ENCODE assay signal across 25 mouse cellular contexts in genomic region chr13:95202151-95202758, GRCm38 (mm10). TPM values are rescaled to one million over a fixed set of nuclear protein-coding genes. Genes with fewer than 3 reads are reported as not detected.
DNase-seq lines count a peak whose midpoint lies in the region; ATAC-seq and TF ChIP-seq lines count a peak whose summit lies in the region.
"Had no signal": no experiment of that assay in that cellular context is flagged by ENCODE, and none has a peak within 500 bp of the region (broad histone marks: within the 10 kb centered on the region; RNA-seq: fewer than 3 reads in every experiment).

No protein-coding gene starts in this region.

- TF ChIP-seq CTCF in embryonic fibroblast, embryonic 13.5 days (IDR thresholded peaks at IDR 0.05; ENCODE audit: borderline replicate concordance, insufficient read depth, low read length), result no peak

- H3K9me3 ChIP-seq in heart, embryonic 11.5 days (replicated peaks; ENCODE audit: control insufficient read depth, low read length), result no peaks in the 10 kb centered on the region
- H3K9me3 ChIP-seq in midbrain, embryonic 11.5 days (ENCODE audit: control insufficient read depth, low read length), result no peaks in the 10 kb centered on the region
- H3K9me3 ChIP-seq in midbrain, embryonic 10.5 days (replicated peaks), result no peaks in the 10 kb centered on the region
- H3K9me3 ChIP-seq: embryonic facial prominence, embryonic 12.5 days; embryonic facial prominence, embryonic 15.5 days; forebrain, embryonic 12.5 days; forebrain, embryonic 15.5 days; heart, embryonic 13.5 days; hindbrain, embryonic 15.5 days had no signal

- WGBS in heart, embryonic 11.5 days (ENCODE audit: insufficient replicate concordance), result 85% methylated on average over 3 of the region's 3 CpGs
- 81% methylated on average over 3 of the region's 3 CpGs for WGBS in midbrain, embryonic 11.5 days
- 89% methylated on average over 3 of the region's 3 CpGs for WGBS in midbrain, embryonic 10.5 days

- H3K27me3 ChIP-seq in heart, embryonic 11.5 days (ENCODE audit: control insufficient read depth, insufficient read depth, low read length), result no peaks in the 10 kb centered on the region
- no peaks in the 10 kb centered on the region for H3K27me3 ChIP-seq in midbrain, embryonic 11.5 days (ENCODE audit: control insufficient read depth, insufficient read depth, low read length)
- no peaks in the 10 kb centered on the region for H3K27me3 ChIP-seq in midbrain, embryonic 10.5 days (ENCODE audit: low read depth, poor library complexity, severe bottlenecking)
- H3K27me3 ChIP-seq: embryonic facial prominence, embryonic 12.5 days; embryonic facial prominence, embryonic 15.5 days; forebrain, embryonic 12.5 days; forebrain, embryonic 15.5 days; heart, embryonic 13.5 days; hindbrain, embryonic 15.5 days; Patski had no signal

- H3K4me3 ChIP-seq in heart, embryonic 11.5 days (ENCODE audit: low read depth, low read length), result no peak overlapping the region
- H3K4me3 ChIP-seq in midbrain, embryonic 11.5 days (ENCODE audit: low read depth, low read length), result no peak overlapping the region
- no peak overlapping the region for H3K4me3 ChIP-seq in midbrain, embryonic 10.5 days
- no peak overlapping the region for H3K4me3 ChIP-seq in embryonic fibroblast, embryonic 13.5 days (ENCODE audit: insufficient read depth, low read length)
- H3K4me3 ChIP-seq: embryonic facial prominence, embryonic 12.5 days; embryonic facial prominence, embryonic 15.5 days; erythroblast, embryonic 14.5 days; forebrain, embryonic 12.5 days; forebrain, embryonic 15.5 days; gastrocnemius, adult 2 months; heart, embryonic 13.5 days; hindbrain, embryonic 15.5 days had no signal

- H3K9ac ChIP-seq in heart, embryonic 11.5 days (ENCODE audit: low read depth, low read length), result no peak overlapping the region
- no peak overlapping the region for H3K9ac ChIP-seq in midbrain, embryonic 11.5 days (ENCODE audit: low read length)
- H3K9ac ChIP-seq: embryonic facial prominence, embryonic 12.5 days; embryonic facial prominence, embryonic 15.5 days; forebrain, embryonic 12.5 days; forebrain, embryonic 15.5 days; heart, embryonic 13.5 days; hindbrain, embryonic 15.5 days had no signal

- no peak for TF ChIP-seq POLR2A in embryonic fibroblast, embryonic 13.5 days (IDR thresholded peaks at IDR 0.05; ENCODE audit: low read depth, low read length)

- H3K4me2 ChIP-seq in heart, embryonic 11.5 days, result no peak overlapping the region
- H3K4me2 ChIP-seq in midbrain, embryonic 11.5 days, result no peak overlapping the region
- H3K4me2 ChIP-seq: embryonic facial prominence, embryonic 12.5 days; embryonic facial prominence, embryonic 15.5 days; forebrain, embryonic 12.5 days; forebrain, embryonic 15.5 days; heart, embryonic 13.5 days; hindbrain, embryonic 15.5 days had no signal

- H3K4me1 ChIP-seq in heart, embryonic 11.5 days (ENCODE audit: control insufficient read depth, insufficient read depth, low read length), result no peaks in the 10 kb centered on the region
- no peaks in the 10 kb centered on the region for H3K4me1 ChIP-seq in midbrain, embryonic 11.5 days (ENCODE audit: control insufficient read depth, insufficient read depth, low read length)
- H3K4me1 ChIP-seq in midbrain, embryonic 10.5 days, result no peaks in the 10 kb centered on the region
- peaks cover 4% of the 10 kb centered on the region; the same call in 1 of the 2 replicates for H3K4me1 ChIP-seq in embryonic fibroblast, embryonic 13.5 days (ENCODE audit: control insufficient read depth, insufficient read depth, low read length)
- H3K4me1 ChIP-seq: embryonic facial prominence, embryonic 12.5 days; embryonic facial prominence, embryonic 15.5 days; forebrain, embryonic 12.5 days; forebrain, embryonic 15.5 days; heart, embryonic 13.5 days; hindbrain, embryonic 15.5 days had no signal

- DNase-seq in heart, adult 11 months, result peak; percentile 58
- DNase-seq in midbrain, embryonic 11.5 days (ENCODE audit: low spot score, missing footprints), result peak; percentile 60
- DNase-seq in midbrain, embryonic 10.5 days (ENCODE audit: low spot score), result no peak
- DNase-seq in NIH3T3 (ENCODE audit: low read depth), result peak; percentile 41
- no peak for DNase-seq in embryo, embryonic 9.5 days (ENCODE audit: extremely low spot score)
- DNase-seq: adrenal gland, postnatal 14 days; cerebellum, adult 18-20 months; cerebellum, adult 9-10 months; cerebellum, postnatal 14 days; gastrocnemius, adult 2 months; gastrocnemius, postnatal 14 days; heart, adult 18-20 months; heart, postnatal 14 days; heart, postnatal 4 days had no signal

- no peak overlapping the region for H3K27ac ChIP-seq in heart, embryonic 11.5 days (ENCODE audit: low read depth, low read length)
- no peak overlapping the region for H3K27ac ChIP-seq in midbrain, embryonic 11.5 days (ENCODE audit: low read depth, low read length)
- H3K27ac ChIP-seq in midbrain, embryonic 10.5 days (replicated peaks), result no peak overlapping the region
- peak overlapping the region; percentile 78 for H3K27ac ChIP-seq in embryonic fibroblast, embryonic 13.5 days (ENCODE audit: insufficient read depth, low read length)
- H3K27ac ChIP-seq: embryonic facial prominence, embryonic 12.5 days; embryonic facial prominence, embryonic 15.5 days; forebrain, embryonic 12.5 days; forebrain, embryonic 15.5 days; gastrocnemius, adult 2 months; heart, embryonic 13.5 days; hindbrain, embryonic 15.5 days had no signal

- no peaks in the 10 kb centered on the region for H3K36me3 ChIP-seq in heart, embryonic 11.5 days (ENCODE audit: control insufficient read depth, insufficient read depth, low read length)
- no peaks in the 10 kb centered on the region for H3K36me3 ChIP-seq in midbrain, embryonic 11.5 days (ENCODE audit: control insufficient read depth, insufficient read depth, low read length)
- no peaks in the 10 kb centered on the region for H3K36me3 ChIP-seq in midbrain, embryonic 10.5 days
- H3K36me3 ChIP-seq: embryonic facial prominence, embryonic 12.5 days; embryonic facial prominence, embryonic 15.5 days; forebrain, embryonic 12.5 days; forebrain, embryonic 15.5 days; heart, embryonic 13.5 days; hindbrain, embryonic 15.5 days had no signal

- no peak for ATAC-seq in heart, embryonic 11.5 days (replicated peaks; ENCODE audit: insufficient number of reproducible peaks, low FRiP score, low TSS enrichment)
- no peak for ATAC-seq in midbrain, embryonic 11.5 days (ENCODE audit: low FRiP score)
- ATAC-seq: forebrain, embryonic 15.5 days; intestine, postnatal 0 days; Patski had no signal

RNA-seq across cellular contexts. Expression of gene Pde8b, which starts 47.9 kb away (rescaled TPM):
- 0.69 and 1.3 TPM in 2 replicates for polyA plus RNA-seq in heart, embryonic 11.5 days (2014; fragmentation: Nextera tagmentation; extraction: Ambion mirVana)
- polyA plus RNA-seq in midbrain, embryonic 11.5 days (2014; fragmentation: Nextera tagmentation; extraction: Ambion mirVana), result 1.9 and 2.3 TPM in 2 replicates
- 1.3 and 1.5 TPM in 2 replicates for polyA plus RNA-seq in midbrain, embryonic 10.5 days (2016; fragmentation: Nextera tagmentation; extraction: Ambion mirVana)
- polyA plus RNA-seq in embryonic fibroblast, embryonic 13.5 days (2011; ENCODE audit: insufficient read length, low read depth, missing spikeins), result 21.7 and 44.1 TPM in 2 replicates

Comparison
In these comparisons a context has a peak if more than half of its experiments do, and no peak if none do; other contexts are left out.
1. DNase-seq: peak in heart, adult 11 months (single experiment), midbrain, embryonic 11.5 days (single experiment) and NIH3T3 (single experiment); none in midbrain, embryonic 10.5 days (single experiment) and embryo, embryonic 9.5 days (single experiment).